Mouse (Mus musculus) liver, embryonic 13.5 days (tissue): Measurements from ENCODE around the gene Pold2. TPM values are rescaled to one million over a fixed set of nuclear protein-coding genes. Genes with fewer than 3 reads are reported as not detected.

ENCODE experiments used
- ATAC-seq: fragments of 200-750 bp; cut with Nextera tagmentation; 2 replicates; pipeline ENCODE4 v1.8.0; 2017; ENCODE audit warnings: low read depth, mild to moderate bottlenecking, moderate number of reproducible peaks, moderate library complexity
- DNase-seq: peaks from one replicate; pipeline ENCODE4 v3.0.0; 2022
- H3K27ac ChIP-seq: fragments of 300-500 bp; sonication (generic); 2 replicates; pipeline ENCODE4 v1.5.1; 2015; ENCODE audit warnings: moderate library complexity, mild to moderate bottlenecking, inconsistent platforms
- H3K27me3 ChIP-seq: fragments of 300-500 bp; sonication (generic); 2 replicates; pipeline ENCODE4 v1.6.1; 2015; ENCODE audit warnings: mild to moderate bottlenecking, inconsistent platforms
- H3K36me3 ChIP-seq: fragments of 300-500 bp; sonication (generic); 2 replicates; pipeline ENCODE4 v1.6.1; 2015; ENCODE audit warnings: mild to moderate bottlenecking, inconsistent platforms
- H3K4me1 ChIP-seq: fragments of 300-500 bp; sonication (generic); replicated peaks from 2 replicates; pipeline ENCODE4 v1.6.1; 2015; ENCODE audit warnings: inconsistent platforms
- H3K4me2 ChIP-seq: fragments of 300-500 bp; sonication (generic); 2 replicates; pipeline ENCODE4 v1.6.1; 2015; ENCODE audit warnings: inconsistent platforms, mild to moderate bottlenecking, moderate library complexity
- H3K4me3 ChIP-seq: fragments of 300-500 bp; sonication (generic); replicated peaks from 2 replicates; pipeline ENCODE4 v1.5.1; 2015; ENCODE audit warnings: mild to moderate bottlenecking, inconsistent platforms
- H3K9ac ChIP-seq: fragments of 300-500 bp; sonication (generic); 2 replicates; pipeline ENCODE4 v1.6.1; 2015; ENCODE audit warnings: mild to moderate bottlenecking, inconsistent platforms
- H3K9me3 ChIP-seq: fragments of 300-500 bp; sonication (generic); replicated peaks from 2 replicates; pipeline ENCODE4 v1.6.1; 2016; ENCODE audit warnings: inconsistent platforms
- WGBS: fragments of 180-500 bp; shearing (Covaris S2); methylation state at CpG from one replicate; pipeline ENCODE4 v1.1.7; 2015; ENCODE audit not compliant: insufficient replicate concordance; 5-methylcytosine and 5-hydroxymethylcytosine counted together
- polyA plus RNA-seq: library from polyadenylated mRNA; unstranded; fragments of >200 nt; fragmentation: Nextera tagmentation; extraction: Ambion mirVana; gene quantifications from 2 replicates; pipeline ENCODE4 v1.2.1, GENCODE M21; 2015

Gene Pold2
- 86.1 and 90.7 TPM in 2 replicates for polyA plus RNA-seq

DNA sequence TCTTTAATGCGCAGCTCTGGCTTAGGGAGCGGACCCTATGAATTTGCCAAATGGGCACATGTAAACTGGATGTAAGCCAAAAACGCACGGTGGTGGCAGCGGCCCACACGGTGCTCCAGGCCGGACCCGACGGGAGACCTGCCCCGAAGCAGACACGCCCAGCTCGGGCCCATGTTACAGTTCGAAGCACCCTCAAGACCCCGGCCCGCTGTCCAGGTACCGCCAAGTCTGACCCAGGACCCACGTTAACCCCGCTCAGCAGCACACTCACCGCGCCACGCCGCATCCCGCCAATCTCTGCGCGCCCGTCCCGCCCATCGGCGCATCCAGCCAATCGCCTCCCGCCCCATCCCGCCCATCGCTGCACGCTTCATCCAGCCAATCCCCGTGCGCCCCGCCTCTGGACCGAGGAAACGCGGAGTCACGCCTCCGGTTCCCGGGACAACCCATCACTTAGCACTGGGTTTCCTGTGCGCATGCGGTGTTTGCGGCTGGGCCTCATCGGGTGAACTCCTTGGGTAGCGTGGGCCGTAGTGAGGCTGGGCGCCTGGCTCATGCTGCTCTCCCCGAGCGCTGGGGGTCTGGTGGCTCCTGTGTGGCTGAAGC, at the start of gene Pold2:
Pold2 (minus strand) TSS at position 372 of the 606 bp plus-strand sequence.
- Histone ChIP-seq H3K4me2 (peak within 1 kb of the TSS; percentile 93), H3K36me3 (peaks cover 37% of the 10 kb centered on the region), H3K9me3 (no peaks in the 10 kb centered on the region), H3K4me1 (peaks cover 43% of the 10 kb centered on the region), H3K9ac (peak within 1 kb of the TSS; percentile 83), H3K27me3 (no peaks in the 10 kb centered on the region), H3K4me3 (peak within 1 kb of the TSS; percentile 76), H3K27ac (peak within 1 kb of the TSS; percentile 74)
- peak; percentile 97 for DNase-seq
- under 1% methylated on average over 52 of the region's 52 CpGs for WGBS
- peak; percentile 98 for ATAC-seq

GRCm38 (mm10) chr11:5926696-5927220, 48.7 kb upstream of the Pold2 start:
- Histone ChIP-seq H3K4me2 (no peak overlapping the region), H3K27me3 (no peaks in the 10 kb centered on the region), H3K27ac (no peak overlapping the region), H3K36me3 (no peaks in the 10 kb centered on the region), H3K4me3 (no peak overlapping the region), H3K4me1 (no peaks in the 10 kb centered on the region), H3K9me3 (no peaks in the 10 kb centered on the region), H3K9ac (no peak overlapping the region)
- 70% methylated on average over 3 of the region's 3 CpGs for WGBS
- DNase-seq: no peak
- ATAC-seq: no peak

DNA sequence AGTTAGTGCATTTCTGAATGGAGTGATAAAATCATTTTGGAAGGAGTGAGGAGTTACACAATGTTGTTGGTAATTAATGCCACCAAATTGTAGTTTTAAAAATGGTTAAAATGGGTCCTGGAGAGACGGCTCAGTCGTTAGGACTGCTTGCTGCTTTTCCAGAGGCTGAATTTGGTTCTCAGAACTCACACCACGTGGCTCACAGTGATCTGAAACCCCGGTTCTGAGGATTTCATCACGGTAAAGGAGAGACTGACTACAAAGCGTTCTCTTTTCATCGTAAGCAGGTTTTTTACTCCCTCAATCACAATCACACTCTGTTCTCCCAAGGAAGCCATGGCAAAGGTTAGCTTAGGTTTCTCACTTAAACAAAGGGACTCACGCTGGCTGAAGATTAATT, 46.6 kb upstream of the Pold2 start:
- DNase-seq: no peak
- no peak overlapping the region for H3K9ac ChIP-seq
- no peaks in the 10 kb centered on the region for H3K36me3 ChIP-seq
- no peaks in the 10 kb centered on the region for H3K9me3 ChIP-seq
- H3K4me2 ChIP-seq: no peak overlapping the region
- ATAC-seq: no peak
- peaks cover 5% of the 10 kb centered on the region; the same call in 1 of the 2 replicates for H3K4me1 ChIP-seq
- H3K4me3 ChIP-seq: no peak overlapping the region
- WGBS: 56% methylated on average over 8 of the region's 8 CpGs
- no peak overlapping the region for H3K27ac ChIP-seq
- H3K27me3 ChIP-seq: no peaks in the 10 kb centered on the region

DNA sequence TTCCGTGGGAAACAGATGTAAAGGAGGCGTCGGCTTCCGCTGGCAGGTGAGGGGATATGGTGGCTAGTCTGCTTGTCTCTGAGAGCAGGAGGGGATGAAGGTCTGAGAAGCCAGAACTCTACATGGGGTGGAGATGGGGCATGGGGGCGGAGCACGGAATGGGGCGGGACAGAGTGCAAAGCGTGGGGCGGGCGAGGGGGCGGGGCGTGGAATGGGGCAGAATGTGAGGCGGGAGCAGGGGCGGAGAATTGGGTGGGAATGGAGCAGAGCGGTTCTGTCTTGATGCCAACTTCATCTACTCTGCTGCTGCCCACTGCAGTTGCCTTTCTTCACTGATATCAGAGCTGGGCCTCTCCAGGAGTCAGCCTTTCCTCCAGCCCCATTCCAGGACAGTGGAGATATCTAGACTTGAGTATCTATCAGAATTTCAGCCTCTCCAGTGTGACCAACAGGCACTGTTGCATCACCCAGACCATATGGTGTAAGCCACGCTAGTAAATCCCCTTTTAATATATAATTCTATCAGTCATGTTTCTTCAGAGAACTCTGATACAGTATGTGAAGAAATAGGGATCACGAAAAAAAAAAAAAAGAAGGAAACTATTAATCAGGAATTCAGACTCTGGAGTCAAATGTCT, 42.4 kb upstream of the Pold2 start:
- H3K36me3 ChIP-seq: no peaks in the 10 kb centered on the region
- WGBS: 26% methylated on average over 17 of the region's 17 CpGs
- no peaks in the 10 kb centered on the region for H3K27me3 ChIP-seq
- H3K9me3 ChIP-seq: no peaks in the 10 kb centered on the region
- 0 out of 2 replicates have a peak overlapping the region, but pooled peaks have one; percentile 14 for H3K4me2 ChIP-seq
- H3K4me1 ChIP-seq: peaks cover 5% of the 10 kb centered on the region; the same call in 1 of the 2 replicates
- no peak overlapping the region for H3K4me3 ChIP-seq
- no peak for DNase-seq
- peak; percentile 71 for ATAC-seq
- 0 out of 2 replicates have a peak overlapping the region, but pooled peaks have one; percentile 18 for H3K27ac ChIP-seq
- H3K9ac ChIP-seq: no peak overlapping the region

DNA sequence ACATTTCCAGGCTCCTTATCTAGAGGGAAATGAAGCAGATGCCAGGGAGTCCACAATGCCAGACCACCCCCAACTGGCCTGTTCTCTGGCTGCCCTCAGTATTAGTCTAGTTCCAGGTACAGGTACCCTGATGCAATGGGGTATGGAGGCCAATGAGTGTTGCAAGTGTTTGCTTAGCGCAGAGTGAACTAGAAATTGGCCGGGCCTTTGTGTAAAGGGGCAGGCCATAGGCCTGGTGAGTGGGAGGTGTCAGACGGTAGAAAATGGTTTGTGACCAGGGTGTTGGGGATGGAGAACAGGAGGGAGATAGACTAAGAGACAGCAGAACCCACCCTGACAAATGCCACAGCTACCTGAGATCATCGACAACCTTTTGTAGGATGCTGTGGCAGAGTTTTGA, 41.5 kb upstream of the Pold2 start:
- DNase-seq (no peak), ATAC-seq (peak; percentile 81)
- H3K4me1 ChIP-seq: peaks cover 5% of the 10 kb centered on the region; the same call in 1 of the 2 replicates
- H3K9ac ChIP-seq: no peak overlapping the region
- 0 out of 2 replicates have a peak overlapping the region, but pooled peaks have one; percentile 18 for H3K27ac ChIP-seq
- WGBS: 64% methylated on average over 4 of the region's 4 CpGs
- H3K9me3 ChIP-seq: no peaks in the 10 kb centered on the region
- H3K27me3 ChIP-seq: no peaks in the 10 kb centered on the region
- H3K36me3 ChIP-seq: no peaks in the 10 kb centered on the region
- no peak overlapping the region for H3K4me3 ChIP-seq
- H3K4me2 ChIP-seq: no peak overlapping the region

DNA sequence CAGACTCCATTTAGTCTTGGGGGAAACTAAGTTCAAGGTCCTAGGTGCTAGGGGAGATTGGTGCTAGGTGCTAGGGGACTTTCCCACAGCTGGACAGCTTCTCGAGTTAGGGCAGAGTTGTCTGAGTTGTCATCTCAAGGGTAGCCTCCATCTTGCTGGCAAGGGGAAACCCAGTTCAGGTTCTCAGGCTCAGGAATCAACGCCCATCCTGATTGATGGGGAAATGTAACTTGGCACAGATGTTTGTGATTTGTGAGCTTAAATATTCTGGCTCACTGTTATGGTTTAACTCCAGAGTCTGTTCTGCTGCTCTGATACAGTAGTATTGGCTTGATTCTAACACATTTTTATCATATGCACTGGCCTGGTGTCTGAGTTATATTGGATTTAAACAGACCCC, 40.0 kb upstream of the Pold2 start:
- H3K9ac ChIP-seq: no peak overlapping the region
- whole genome bisulfite sequencing: 53% methylated on average over 2 of the region's 2 CpGs
- H3K4me2 ChIP-seq: no peak overlapping the region
- no peak overlapping the region for H3K4me3 ChIP-seq
- DNase-seq (no peak), ATAC-seq (no peak)
- no peaks in the 10 kb centered on the region for H3K27me3 ChIP-seq
- peaks cover 5% of the 10 kb centered on the region; the same call in 1 of the 2 replicates for H3K4me1 ChIP-seq
- H3K36me3 ChIP-seq: no peaks in the 10 kb centered on the region
- no peaks in the 10 kb centered on the region for H3K9me3 ChIP-seq
- H3K27ac ChIP-seq: no peak overlapping the region

DNA sequence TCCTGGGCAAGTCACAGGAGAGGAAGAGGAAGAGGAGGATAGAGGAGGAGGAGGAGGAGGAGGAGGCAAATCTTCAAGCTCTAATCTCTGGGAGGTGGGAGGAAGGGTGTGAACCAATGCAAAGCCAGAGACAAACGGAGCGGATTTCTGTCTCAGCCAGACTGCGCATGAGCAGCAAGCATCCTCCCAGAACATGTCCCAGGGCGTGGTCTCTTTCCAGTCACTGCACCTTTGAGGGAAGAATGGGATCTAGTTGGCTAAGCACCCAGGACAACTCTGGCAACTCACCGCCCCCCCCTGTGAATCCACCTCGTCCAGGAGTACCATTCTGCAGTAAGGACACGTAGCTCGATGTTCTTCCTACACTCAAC, 38.1 kb upstream of the Pold2 start:
- H3K4me1 ChIP-seq: peaks cover 5% of the 10 kb centered on the region; the same call in 1 of the 2 replicates
- DNase-seq (no peak), ATAC-seq (no peak)
- no peak overlapping the region for H3K4me3 ChIP-seq
- no peak overlapping the region for H3K4me2 ChIP-seq
- no peaks in the 10 kb centered on the region for H3K27me3 ChIP-seq
- no peaks in the 10 kb centered on the region for H3K9me3 ChIP-seq
- 59% methylated on average over 8 of the region's 8 CpGs for WGBS
- no peak overlapping the region for H3K27ac ChIP-seq
- no peak overlapping the region for H3K9ac ChIP-seq
- H3K36me3 ChIP-seq: no peaks in the 10 kb centered on the region

- DNase-seq (no peak), ATAC-seq (no peak)
- no peaks in the 10 kb centered on the region for H3K9me3 ChIP-seq
- H3K27ac ChIP-seq: no peak overlapping the region
- H3K27me3 ChIP-seq: no peaks in the 10 kb centered on the region
- WGBS: 52% methylated on average over 5 of the region's 5 CpGs
- H3K4me3 ChIP-seq: no peak overlapping the region
- H3K4me1 ChIP-seq: peaks cover 5% of the 10 kb centered on the region; the same call in 1 of the 2 replicates
- H3K9ac ChIP-seq: no peak overlapping the region
- no peak overlapping the region for H3K4me2 ChIP-seq
- H3K36me3 ChIP-seq: no peaks in the 10 kb centered on the region
Observed at GRCm38 (mm10) chr11:5915429-5916177, 37.5 kb upstream of the Pold2 start.

- ATAC-seq: no peak
- Histone ChIP-seq H3K36me3 (no peaks in the 10 kb centered on the region), H3K4me2 (no peak overlapping the region), H3K27me3 (no peaks in the 10 kb centered on the region), H3K9ac (no peak overlapping the region), H3K9me3 (no peaks in the 10 kb centered on the region), H3K4me3 (no peak overlapping the region), H3K27ac (no peak overlapping the region), H3K4me1 (peaks cover 2% of the 10 kb centered on the region; the same call in 1 of the 2 replicates)
- DNase-seq: no peak
- WGBS: 34% methylated on average over 5 of the region's 5 CpGs
Observed at GRCm38 (mm10) chr11:5914940-5915339, 36.8 kb upstream of the Pold2 start.

- no peaks in the 10 kb centered on the region for H3K9me3 ChIP-seq
- H3K36me3 ChIP-seq: no peaks in the 10 kb centered on the region
- no peak overlapping the region for H3K27ac ChIP-seq
- no peak overlapping the region for H3K4me2 ChIP-seq
- H3K4me3 ChIP-seq: no peak overlapping the region
- no peaks in the 10 kb centered on the region for H3K27me3 ChIP-seq
- H3K4me1 ChIP-seq: no peaks in the 10 kb centered on the region
- no peak for DNase-seq
- ATAC-seq: no peak
- WGBS: 63% methylated on average over 4 of the region's 4 CpGs
- H3K9ac ChIP-seq: no peak overlapping the region
Observed at GRCm38 (mm10) chr11:5913936-5914335, 35.8 kb upstream of the Pold2 start.

- no peaks in the 10 kb centered on the region for H3K27me3 ChIP-seq
- H3K4me2 ChIP-seq: no peak overlapping the region
- no peaks in the 10 kb centered on the region for H3K4me1 ChIP-seq
- DNase-seq: no peak
- H3K4me3 ChIP-seq: no peak overlapping the region
- 61% methylated on average over 8 of the region's 8 CpGs for WGBS
- H3K27ac ChIP-seq: no peak overlapping the region
- no peaks in the 10 kb centered on the region for H3K36me3 ChIP-seq
- no peak overlapping the region for H3K9ac ChIP-seq
- 0 out of 2 replicates have a peak, but pooled peaks have one; percentile 3 for ATAC-seq
- no peaks in the 10 kb centered on the region for H3K9me3 ChIP-seq
Observed at GRCm38 (mm10) chr11:5913256-5913655, 35.2 kb upstream of the Pold2 start.
